Mouse (Mus musculus): ENCODE results near the gene Mrpl53.

The Mrpl53 gene

DNA sequence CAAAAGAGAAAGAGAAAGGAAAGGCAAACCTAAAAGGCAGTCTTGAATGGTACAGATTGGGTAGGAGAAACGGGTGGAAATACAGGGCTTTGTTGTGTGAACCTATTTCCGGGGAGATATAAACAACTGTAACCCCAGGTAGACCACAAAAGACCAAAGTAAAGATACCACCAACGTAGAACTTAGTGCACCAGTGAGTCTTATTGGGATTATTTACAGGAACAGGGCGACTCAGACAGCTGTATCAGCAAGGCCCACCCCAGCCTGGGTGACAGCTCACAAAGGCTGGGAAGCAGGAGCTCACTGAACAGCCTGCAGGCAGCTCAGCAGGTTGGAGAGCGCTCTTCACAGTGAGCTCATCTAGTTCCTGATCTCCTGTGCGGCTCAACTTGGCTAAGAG is 12.9 kb upstream of the Mrpl53 start:
- peak in 1 of 2 experiments; percentile 57 for DNase-seq

DNA sequence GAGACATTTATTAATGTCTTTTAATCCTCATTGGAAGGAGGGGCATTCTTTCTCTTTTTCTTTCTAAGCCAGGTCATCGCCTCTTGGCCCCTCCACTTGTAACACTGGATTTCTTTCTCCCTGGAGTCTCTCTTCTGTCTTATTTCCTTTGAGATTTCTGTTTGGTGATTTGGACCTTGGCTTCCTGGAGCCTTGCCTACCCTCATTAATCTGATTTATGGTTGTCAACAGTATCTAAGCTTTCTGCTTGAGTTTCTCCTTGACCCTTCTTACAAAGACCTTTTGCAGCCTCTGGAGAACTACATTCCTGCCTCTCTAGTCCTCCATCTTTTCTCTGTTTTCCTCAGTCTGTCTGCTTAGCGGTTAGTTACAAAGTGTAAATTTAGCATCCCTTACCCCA is 10.4 kb upstream of the Mrpl53 start:
- DNase-seq, result no peak

DNA sequence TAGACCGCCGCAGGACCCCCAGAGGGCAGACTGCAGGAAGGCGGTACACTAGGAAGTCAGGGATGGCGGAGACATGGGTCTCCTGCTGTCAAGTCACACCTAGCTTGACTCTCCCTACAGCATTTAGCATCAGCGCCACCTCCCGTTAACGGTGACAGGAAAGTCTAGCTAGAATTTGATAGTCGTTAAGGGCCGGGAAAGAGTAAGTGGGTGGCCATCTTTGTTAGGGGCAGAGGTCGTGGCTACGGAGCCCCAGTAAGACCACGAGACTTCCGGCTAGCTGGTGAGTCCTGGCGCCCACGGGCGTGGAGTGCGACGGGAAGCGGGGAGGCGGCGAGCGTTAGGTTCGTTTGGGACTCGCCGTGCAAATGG is 7.5 kb upstream of the Mrpl53 start, which contains the start of the genes Ccdc142 and Gm42688:
TSS of gene Ccdc142 (plus strand) at position 286 of the 372 bp plus-strand sequence.
TSS of gene Gm42688 (plus strand) at position 302 of the 372 bp plus-strand sequence.
- peak; percentile 83 to 95 for DNase-seq

DNA sequence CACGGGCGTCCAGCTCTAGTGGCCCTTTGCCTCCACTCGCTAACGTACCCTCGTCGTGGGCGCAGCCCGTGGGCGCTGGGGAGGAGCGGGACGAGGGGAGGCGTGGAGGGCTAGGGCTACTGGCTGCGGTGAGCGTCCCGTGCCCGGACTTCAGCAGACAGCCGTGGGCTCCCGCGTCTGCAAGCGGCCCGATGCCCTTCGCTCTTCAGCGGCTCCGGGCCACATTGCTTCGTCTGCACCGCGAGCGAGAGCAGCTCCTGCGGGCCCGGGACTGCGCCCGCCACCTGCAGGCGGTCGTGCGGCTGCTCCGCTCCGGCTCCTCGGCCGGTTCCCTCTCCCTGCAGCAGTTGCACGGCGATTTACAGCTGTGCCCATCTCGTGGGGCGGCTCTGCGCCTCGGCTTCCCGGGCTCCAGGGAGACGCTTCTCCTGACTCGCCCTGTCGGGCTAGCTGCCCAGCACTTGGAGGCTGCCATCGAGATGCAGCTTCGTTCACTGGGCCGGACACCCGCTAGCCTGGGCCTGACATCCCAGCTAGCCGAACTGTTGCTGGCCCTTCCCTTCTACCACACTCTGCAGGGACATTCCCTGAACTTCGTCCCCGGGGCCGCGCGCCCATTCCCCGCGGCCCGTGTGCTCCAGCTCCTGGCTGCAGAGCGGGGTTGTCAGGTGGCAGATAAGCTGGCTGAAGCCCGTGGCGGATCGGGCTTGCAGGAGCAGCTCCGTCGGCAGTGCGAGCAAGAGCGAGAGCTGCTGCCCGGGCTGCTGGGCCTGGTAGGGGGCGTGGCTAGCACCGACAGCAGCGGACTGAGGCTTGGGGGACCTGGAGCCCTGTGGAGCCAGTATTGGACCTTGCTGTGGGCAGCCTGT is 6.9 kb upstream of the Mrpl53 start:
- peak; percentile 64 to 68 for DNase-seq

DNA sequence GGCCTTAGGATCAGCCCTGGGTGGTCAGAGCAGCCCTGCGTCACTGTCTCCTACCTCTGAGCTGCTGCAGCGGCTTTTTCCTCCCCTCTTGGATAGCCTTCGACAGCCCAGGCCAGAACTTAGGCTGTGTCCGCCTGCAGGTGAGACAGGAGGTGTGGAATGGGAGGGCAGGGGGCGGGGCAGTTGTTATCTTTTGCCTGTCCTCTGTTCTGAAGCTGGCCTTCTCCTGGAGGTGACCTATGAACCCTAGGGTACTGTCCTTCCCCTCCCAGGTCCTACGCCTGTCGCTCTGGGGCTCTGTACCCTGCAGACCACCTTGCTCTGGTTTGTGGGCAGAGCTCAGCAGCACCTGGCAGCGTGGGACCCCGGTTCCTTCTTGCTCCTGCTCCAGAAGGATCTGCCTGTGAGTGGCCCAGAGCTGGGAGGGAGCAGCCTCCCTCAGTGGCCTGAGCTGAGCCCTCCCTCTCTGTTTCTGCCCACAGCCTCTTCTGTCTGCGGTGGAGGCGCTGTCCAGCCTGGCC is 5.7 kb upstream of the Mrpl53 start:
- no peak for DNase-seq

DNA sequence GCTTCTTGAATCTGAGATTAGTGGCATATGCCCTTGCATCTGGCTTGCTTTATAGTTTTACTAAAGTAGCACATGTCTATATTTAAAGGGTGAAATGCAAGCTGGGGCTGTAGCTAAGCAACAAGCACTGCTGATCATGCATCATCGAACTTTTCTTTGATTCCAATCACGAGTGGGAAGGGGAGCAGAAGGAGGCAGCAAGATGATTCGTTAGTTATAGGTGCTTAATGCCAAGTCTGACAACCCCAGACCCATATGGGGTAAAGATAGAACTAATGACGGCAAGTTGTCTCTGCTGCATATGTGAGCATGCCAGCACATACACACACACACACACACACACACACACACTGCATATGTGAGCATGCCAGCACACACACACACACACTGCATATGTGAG is 4.7 kb upstream of the Mrpl53 start:
- no peak for DNase-seq

DNA sequence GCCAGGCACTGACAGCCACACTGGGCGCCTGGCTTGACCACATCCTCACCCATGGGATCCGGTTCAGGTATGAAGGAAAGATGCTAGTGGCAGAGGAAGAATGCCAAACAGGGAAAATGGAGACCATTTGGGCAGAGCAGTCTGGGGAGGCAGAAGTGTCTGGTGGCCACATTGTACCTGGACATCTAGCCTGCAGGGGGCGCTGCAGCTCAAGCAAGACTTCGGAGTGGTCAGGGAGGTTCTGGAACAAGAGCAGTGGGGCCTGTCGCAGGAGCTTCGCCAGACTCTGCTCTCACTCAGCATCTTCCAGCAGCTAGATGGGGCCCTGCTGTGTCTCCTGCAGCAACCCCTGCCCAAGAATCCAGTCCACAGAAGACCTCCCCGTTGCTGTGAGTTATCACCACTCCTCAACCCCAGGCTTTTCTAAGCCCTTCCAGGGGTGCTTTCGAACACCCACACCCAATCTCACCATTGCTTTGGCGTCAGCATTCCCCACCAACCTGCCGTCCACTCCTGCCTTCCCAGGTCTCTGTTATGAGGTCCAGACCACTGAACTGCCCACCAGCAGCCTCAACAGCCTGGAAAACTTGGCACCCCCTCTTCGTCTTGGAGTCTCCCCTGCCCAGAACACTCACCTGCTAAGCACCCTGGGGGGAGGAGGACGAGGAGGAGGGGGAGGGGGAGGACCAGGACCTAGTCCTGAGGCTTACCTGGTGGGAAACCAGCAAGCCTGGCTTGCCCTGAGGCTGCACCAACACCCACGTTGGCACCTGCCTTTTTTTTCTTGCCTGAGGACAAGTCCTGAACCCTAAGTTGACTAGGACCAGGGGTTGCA is 1.1 kb upstream of the Mrpl53 start:
- peak; percentile 62 to 69 for DNase-seq

DNA sequence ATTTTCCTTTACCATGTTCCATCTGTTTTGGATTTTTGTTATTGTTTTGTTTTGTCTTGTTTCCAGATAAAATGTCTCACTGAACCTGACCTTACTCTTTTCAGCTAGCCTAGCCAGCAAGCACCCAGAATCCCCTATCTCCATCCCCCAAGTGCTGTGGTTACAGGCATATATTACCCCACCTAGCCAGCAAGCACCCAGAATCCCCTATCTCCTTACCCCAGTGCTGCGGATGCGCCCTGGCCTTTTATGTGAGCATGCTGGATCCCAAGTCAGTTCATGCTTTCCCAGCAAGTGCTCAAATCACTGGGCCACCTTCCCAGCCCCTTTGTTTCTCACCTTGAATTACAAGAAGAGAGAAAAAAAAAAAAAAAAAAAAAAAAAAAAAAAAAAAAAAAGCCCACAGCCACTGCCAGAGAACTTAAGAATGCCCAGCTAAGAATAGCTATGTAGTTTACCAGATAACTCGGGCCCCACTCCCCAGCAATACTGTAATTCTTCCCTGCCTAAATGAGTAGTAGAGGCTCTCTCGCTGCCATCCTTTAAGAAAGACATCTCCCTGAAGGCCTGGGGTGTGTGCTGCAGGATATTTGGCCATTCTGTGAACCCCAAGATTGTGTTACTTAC is 2.8 kb downstream of the Mrpl53 start:
- DNase-seq, result no peak

DNA sequence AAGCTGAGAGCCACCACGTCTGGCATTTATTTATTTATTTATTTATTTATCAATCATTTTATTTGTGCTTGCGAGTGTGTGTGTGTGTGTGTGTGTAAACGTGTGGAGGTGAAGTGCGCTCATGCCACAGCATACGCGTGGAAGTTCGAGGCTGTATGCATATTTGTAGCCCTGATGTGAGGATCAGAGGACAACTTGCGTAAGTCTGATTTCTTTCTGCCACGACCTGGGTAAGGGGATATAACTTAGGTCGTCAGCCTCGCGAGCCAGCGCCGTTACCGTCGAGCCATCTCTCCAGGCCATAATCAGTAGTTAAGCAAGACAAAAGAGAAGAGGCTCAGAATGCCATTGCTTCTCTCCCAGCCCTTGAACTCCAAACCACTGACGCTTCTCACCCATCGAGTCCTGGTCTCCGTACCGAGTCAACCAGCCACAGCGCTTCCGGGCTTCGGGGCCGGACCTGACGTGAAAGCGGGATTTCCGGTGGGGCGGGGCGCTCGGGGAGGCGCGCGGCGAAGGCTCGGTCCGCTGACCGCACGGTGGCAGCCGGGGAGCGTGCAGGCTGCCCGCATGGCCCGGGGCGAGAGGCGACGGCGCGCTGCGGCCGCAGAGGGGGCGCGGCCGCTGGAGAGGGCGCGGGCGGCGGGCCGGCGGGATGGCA is 6.3 kb downstream of the Mrpl53 start, which contains the start of gene Mogs:
TSS of gene Mogs (plus strand) at position 486 of the 661 bp plus-strand sequence.
- DNase-seq, result peak; percentile 87 to 88

DNA sequence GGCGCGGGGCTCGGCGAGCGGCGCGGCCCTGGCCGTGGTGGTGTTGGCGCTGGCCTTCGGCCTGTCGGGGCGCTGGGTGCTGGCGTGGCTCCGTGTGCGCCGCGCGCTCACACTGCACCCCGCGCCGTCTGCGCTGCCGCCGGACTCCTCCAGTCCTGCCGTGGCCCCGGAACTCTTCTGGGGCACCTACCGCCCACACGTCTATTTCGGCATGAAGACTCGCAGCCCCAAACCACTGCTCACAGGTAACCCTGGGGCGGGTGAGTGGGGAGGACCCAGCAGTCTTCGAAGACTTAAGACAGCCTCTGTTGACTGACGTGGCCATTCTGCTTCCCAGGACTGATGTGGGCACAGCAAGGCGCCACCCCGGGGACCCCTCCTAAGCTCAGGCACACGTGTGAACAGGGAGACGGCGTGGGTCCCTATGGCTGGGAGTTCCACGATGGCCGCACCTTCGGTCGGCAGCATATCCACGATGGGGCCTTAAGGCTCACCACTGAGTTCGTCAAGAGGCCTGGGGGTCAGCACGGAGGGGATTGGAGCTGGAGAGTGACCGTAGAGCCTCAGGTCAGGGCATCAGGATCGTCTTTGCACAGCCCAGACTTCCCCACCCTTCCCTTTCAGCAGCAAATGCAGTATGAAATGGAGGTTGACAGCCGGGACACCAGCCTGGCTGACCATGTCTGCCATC is 7.0 kb downstream of the Mrpl53 start:
- peak in 1 of 2 experiments; percentile 42 for DNase-seq

DNA sequence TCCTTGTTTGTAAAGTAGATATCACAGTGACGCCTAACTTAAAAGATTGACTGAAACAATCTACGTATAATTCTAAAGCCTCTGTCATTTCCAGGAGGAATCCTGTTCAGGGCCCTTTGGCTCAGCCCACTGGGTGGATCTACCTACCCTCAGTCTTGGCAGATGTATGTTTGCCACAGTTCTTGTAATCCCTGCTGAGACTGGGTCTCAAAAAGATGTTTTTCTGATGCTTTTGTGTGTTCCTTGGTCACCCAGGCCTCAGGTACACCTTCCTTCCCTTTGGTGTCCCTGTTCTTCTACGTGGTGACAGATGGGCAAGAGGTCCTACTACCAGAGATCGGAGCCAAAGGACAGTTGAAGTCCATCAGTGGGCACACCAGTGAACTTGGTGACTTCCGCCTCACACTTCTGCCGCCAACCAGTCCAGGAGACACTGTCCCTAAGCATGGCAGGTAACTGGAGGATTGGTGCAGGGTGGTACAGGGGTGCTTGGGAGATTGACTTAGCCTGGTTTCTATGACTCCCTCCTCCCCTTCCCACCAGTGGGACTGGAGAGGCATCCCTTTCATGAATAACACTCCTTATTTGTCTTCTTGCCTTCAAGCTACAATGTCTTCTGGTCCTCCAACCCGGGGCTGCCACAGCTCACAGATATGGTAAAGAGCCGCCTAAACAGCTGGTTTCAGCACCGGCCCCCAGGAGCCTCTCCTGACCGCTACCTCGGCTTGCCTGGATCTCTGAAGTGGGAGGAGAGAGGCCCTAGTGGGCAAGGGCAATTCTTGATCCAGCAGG is 7.7 kb downstream of the Mrpl53 start:
- no peak for DNase-seq

DNA sequence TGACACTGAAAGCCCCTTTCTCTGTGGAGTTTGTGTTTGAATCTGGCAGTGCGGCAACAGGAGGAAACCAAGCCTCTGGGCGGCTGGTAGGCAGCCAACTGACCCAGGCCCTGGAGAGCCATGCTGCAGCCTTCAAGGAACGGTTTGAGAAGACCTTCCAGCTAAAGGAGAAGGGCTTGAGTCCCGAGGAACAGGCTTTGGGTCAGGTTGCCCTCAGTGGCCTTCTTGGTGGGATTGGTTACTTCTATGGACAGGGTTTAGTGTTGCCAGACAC is 8.3 kb downstream of the Mrpl53 start:
- no peak for DNase-seq

DNA sequence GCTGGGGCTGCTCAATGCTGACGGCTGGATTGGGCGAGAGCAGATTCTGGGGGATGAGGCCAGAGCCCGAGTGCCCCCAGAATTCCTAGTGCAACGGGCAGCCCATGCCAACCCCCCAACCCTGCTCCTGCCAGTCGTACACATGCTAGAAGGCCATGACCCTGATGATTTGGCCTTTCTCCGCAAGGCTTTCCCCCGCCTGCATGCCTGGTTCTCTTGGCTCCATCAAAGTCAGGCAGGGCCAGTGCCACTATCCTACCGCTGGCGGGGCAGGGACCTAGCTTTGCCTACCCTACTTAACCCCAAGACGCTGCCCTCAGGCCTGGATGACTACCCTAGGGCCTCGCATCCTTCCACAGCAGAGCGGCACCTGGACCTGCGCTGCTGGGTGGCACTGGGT is 8.8 kb downstream of the Mrpl53 start:
- no peak for DNase-seq

DNA sequence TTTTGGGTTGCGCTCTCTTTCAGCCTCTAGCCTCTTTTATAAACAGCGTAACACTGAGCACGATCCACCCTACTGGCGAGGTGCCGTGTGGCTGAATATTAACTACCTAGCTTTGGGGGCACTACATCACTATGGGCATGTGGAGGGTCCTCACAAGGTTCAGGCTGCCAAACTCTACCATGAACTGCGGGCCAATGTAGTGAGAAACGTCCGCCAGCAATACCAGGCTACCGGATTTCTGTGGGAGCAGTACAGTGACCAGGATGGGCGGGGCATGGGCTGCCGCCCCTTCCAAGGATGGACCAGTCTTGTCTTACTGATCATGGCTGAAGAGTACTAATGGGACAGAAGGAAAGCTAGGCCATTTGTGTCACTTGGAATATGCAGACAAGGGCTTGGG is 9.5 kb downstream of the Mrpl53 start:
- no peak for DNase-seq

DNA sequence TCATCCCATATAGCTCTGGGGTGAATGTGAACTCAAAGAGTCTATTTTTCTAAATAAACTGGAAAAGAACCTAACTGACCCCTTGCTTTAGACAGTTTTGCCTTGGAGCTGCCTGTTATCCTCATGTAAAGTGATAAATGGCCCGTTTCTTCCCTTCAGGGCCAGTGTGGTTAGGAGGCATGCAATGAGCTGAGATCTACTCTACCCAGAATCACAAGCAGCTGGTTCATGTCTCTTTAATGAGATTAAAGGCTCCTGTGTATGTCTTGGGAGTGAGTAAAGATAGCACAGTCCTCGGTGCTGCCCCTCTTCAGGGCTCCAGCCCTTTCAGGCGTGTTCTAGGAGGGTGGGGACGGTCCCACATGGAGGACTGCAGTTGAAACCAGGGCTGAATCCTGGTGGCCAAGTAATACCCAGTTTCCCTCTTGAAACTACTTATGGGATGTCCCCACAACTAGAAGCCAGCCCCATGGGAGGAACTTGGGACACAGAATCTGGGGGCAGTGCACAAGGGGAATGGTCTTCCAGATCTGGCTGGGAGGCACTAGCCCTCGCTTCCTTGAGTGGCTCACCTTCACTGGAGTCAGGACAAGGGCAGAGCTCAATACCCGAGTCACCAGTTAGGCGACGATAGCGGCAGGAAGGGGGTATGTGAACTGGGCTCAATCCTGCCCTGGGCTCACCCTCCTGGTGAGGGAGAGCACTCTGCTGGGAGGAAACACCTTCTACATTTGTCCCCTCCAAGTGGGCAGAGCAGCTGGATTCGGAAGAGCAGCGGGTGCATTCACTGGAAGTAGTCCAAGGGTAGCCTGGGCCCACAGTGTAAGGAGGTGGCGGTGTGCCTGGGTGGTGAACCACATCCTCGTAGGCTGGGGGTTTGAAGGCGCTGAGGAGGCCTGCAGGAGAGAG is 10.2 kb downstream of the Mrpl53 start:
- DNase-seq, result peak in 1 of 2 experiments; percentile 21

DNA sequence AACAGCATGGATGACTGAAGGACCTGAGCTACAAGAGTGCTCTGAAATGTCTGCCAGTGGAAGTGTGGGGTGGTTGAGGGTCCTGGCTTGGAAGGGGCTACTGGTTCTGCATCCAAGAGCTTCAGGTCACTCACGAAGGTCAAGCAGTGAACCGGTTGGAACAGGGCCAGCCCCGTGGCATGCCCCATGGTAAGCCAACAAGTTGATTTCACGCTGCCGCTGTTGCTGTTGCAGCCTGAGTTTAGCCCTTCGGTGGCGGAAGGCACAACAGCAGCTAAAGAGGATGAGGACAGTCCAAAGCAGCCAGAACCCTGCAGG is 10.9 kb downstream of the Mrpl53 start:
- DNase-seq, result no peak

DNA sequence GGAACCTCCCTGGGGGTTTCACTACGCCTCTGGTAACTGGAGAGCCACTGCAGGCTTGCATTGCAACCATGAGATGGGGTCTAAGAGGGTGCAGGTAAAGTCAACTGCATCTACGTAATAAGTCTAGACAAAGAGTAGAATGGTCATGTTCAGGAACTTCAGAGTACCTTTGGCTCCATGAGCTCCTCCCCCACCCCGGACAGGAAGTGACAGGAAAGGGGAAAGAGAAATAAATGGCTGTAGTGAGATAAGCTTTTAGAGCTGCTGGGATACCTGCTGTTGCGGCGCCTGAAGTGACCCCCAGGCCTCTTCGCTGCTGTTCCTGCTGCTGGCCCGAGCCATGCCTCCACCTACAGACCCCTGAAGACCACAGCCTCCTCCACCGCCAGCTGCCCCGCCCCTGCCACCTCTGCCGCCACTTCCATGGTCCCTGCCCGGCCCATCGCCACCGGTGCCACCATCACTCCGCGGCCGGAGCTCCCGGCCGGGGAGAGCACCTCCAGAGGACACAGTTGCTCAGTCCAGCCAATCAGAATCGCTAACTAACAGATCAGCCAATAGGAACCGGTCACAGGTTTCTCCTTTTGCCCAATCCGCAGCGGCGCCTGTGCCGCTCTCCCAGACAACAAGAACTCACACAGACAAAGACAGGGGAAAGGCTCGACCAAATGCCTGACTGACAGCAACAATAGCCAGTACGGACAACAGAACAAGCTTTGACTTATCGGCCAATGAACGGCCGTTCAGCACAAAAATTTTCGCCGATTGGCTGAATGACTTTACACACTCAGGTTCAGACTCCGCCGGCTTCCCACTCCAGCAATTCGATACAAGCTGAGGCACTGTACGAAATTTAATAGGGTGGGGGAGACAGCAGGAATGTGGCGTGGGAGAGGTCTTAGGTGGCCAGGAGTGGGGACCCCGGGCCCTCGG is 12.4 kb downstream of the Mrpl53 start, which contains the start of gene Wbp1:
TSS of gene Wbp1 (minus strand) at position 630 of the 933 bp plus-strand sequence.
- DNase-seq, result peak; percentile 91 to 97

DNA sequence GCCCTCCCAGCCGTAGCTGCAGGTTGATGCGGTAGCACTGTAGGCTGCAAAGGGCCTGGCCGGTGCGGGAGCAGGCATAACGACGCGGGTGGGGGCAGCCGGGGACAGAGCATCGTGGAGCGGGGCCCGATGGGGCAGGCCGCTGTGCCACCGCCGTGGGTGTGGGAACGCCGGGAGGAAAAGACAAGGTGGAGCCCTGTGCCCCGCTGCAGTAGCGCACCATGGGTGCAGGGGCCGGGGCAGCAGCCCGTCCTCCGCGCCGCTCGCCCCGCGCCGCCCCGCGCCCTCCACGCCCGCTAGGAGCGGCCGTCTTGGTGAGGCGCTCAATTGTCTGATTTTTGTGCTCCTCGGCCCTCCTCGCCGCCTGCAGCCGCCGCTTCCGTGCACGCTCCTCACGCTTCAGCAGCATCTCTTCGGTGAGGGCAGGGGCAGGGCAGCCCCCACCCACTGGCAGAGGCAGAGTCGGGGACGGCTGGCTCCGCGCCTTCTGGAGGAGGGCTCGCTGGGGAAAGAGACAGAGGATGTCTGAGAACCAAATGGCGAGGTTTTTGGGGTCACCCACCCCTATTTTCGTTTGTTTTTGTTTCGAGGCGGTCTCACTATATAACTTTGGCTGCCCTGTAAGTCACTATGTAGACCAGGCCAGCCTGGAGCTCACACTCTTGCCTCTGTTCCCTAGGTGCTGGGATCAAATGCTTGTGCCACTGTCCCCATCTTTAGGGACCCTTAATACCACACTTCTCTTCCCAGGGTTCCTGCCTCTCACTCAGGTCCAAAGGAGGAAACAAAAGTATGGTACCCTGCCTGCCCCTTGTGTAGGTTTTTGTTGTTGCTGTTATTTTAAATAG is 13.2 kb downstream of the Mrpl53 start:
- peak in 1 of 2 experiments; percentile 44 for DNase-seq

Measured in thymus, adult 18-20 months (tissue).